Mouse (Mus musculus): ENCODE measurements around the gene Mphosph9. TPM values are rescaled to one million over a fixed set of nuclear protein-coding genes. Genes with fewer than 3 reads are reported as not detected.

The Mphosph9 gene
- total and polyA plus RNA-seq, 3 experiments = 5.6 to 9.8 (median 8.0) TPM

GRCm38 (mm10) chr5:124338791-124339190 is 11.0 kb upstream of the Mphosph9 start:
- no peaks in the 10 kb centered on the region for H3K27me3 ChIP-seq (replicated peaks)
- H3K4me1 ChIP-seq (ENCODE audit: control insufficient read depth in 1 of 2, insufficient read depth in 2 of 2) = peaks cover 10 to 17% of the 10 kb centered on the region in 2 experiments
- TF ChIP-seq ELF1 (IDR thresholded peaks at IDR 0.05; ENCODE audit: low read depth, low read length) = no peak
- no peak for TF ChIP-seq USF2 (conservative IDR thresholded peaks at IDR 0.05; ENCODE audit: low read depth, low read length)
- TF ChIP-seq HCFC1 (IDR thresholded peaks at IDR 0.05; ENCODE audit: low read depth, low read length) = no peak
- TF ChIP-seq USF1 (IDR thresholded peaks at IDR 0.05; ENCODE audit: low read depth, low read length) = no peak
- no peak for TF ChIP-seq MAZ (IDR thresholded peaks at IDR 0.05; ENCODE audit: low read depth, low read length)
- no peak for TF ChIP-seq ETS1 (conservative IDR thresholded peaks at IDR 0.05; ENCODE audit: low read depth, low read length)
- no peak for TF ChIP-seq CTCF (conservative IDR thresholded peaks at IDR 0.05 in 1 of 2, IDR thresholded peaks at IDR 0.05 in 1 of 2; ENCODE audit: low read depth in 2 of 2, low read length in 2 of 2)
- no peak for TF ChIP-seq POLR2AphosphoS2 (IDR thresholded peaks at IDR 0.05; ENCODE audit: low read depth, low read length)
- no peak for TF ChIP-seq JUND (conservative IDR thresholded peaks at IDR 0.05; ENCODE audit: low read depth, low read length)
- TF ChIP-seq NELFE (IDR thresholded peaks at IDR 0.05; ENCODE audit: low read depth, low read length) = no peak
- no peak for TF ChIP-seq TCF12 (IDR thresholded peaks at IDR 0.05; ENCODE audit: low read depth, low read length)
- no peak for TF ChIP-seq POLR2A (IDR thresholded peaks at IDR 0.05; ENCODE audit: low read depth, low read length)
- no peak for TF ChIP-seq ZNF384 (IDR thresholded peaks at IDR 0.05; ENCODE audit: low read depth, low read length)
- TF ChIP-seq MAX (IDR thresholded peaks at IDR 0.05; ENCODE audit: low read length) = no peak
- no peak for TF ChIP-seq E2F4 (IDR thresholded peaks at IDR 0.05; ENCODE audit: insufficient replicate concordance, low read depth, low read length)
- no peak for TF ChIP-seq UBTF (IDR thresholded peaks at IDR 0.05; ENCODE audit: low read depth, low read length)
- TF ChIP-seq NRF1 (IDR thresholded peaks at IDR 0.05; ENCODE audit: low read depth, low read length) = no peak
- no peak for TF ChIP-seq GABPA (IDR thresholded peaks at IDR 0.05; ENCODE audit: insufficient replicate concordance, low read depth, low read length)
- TF ChIP-seq MAFK (IDR thresholded peaks at IDR 0.05; ENCODE audit: insufficient replicate concordance, low read length) = no peak
- H3K4me3 ChIP-seq (replicated peaks in 1 of 3; ENCODE audit: low read depth in 2 of 3, low read length in 2 of 3, poor library complexity in 1 of 3) = no peak overlapping the region
- DNase-seq (ENCODE audit: extremely low read depth) = no peak
- H3K27ac ChIP-seq (ENCODE audit: insufficient read depth, low read depth) = no peak overlapping the region
- in situ Hi-C loops (cut with MboI; ENCODE audit: low pct_ligation_motif_present, low pct_unique_long_range_greater_than_20kb, low sequenced_read_pairs) (no loop called here), dilution Hi-C loops (cut with MboI; ENCODE audit: extremely low pct_ligation_motif_present, extremely low pct_unique_long_range_greater_than_20kb, low sequenced_read_pairs) (no loop called here)
- no peak overlapping the region for H3K9ac ChIP-seq (ENCODE audit: insufficient read depth, low read depth)
- peaks cover 2 to 32% of the 10 kb centered on the region in 2 experiments for H3K36me3 ChIP-seq (replicated peaks in 1 of 2; ENCODE audit: control insufficient read depth in 1 of 2, insufficient read depth in 1 of 2, low read length in 1 of 2)
- no peaks in the 10 kb centered on the region for H3K9me3 ChIP-seq (replicated peaks; ENCODE audit: low read length)
- H3K4me2 ChIP-seq (ENCODE audit: insufficient read depth, low read depth, poor library complexity, severe bottlenecking) = no peak overlapping the region
- H3K79me2 ChIP-seq (replicated peaks; ENCODE audit: control insufficient read depth, extremely low read depth, insufficient read depth, poor library complexity, severe bottlenecking) = no peaks in the 10 kb centered on the region

GRCm38 (mm10) chr5:124337909-124338308 is 10.1 kb upstream of the Mphosph9 start:
- in situ Hi-C loops (cut with MboI; ENCODE audit: low pct_ligation_motif_present, low pct_unique_long_range_greater_than_20kb, low sequenced_read_pairs) (no loop called here), dilution Hi-C loops (cut with MboI; ENCODE audit: extremely low pct_ligation_motif_present, extremely low pct_unique_long_range_greater_than_20kb, low sequenced_read_pairs) (no loop called here)
- no peak overlapping the region for H3K4me3 ChIP-seq (replicated peaks in 1 of 3; ENCODE audit: low read depth in 2 of 3, low read length in 2 of 3, poor library complexity in 1 of 3)
- H3K4me1 ChIP-seq (ENCODE audit: control insufficient read depth in 1 of 2, insufficient read depth in 2 of 2) = peaks cover 10 to 17% of the 10 kb centered on the region in 2 experiments
- H3K79me2 ChIP-seq (replicated peaks; ENCODE audit: control insufficient read depth, extremely low read depth, insufficient read depth, poor library complexity, severe bottlenecking) = no peaks in the 10 kb centered on the region
- TF ChIP-seq MEF2A (IDR thresholded peaks at IDR 0.05; ENCODE audit: borderline replicate concordance, low read depth, low read length) (no peak), MAZ (IDR thresholded peaks at IDR 0.05; ENCODE audit: low read depth, low read length) (no peak), MAX (IDR thresholded peaks at IDR 0.05; ENCODE audit: low read length) (no peak), GABPA (IDR thresholded peaks at IDR 0.05; ENCODE audit: insufficient replicate concordance, low read depth, low read length) (no peak), MYC (IDR thresholded peaks at IDR 0.05; ENCODE audit: low read depth, low read length) (no peak), PAX5 (IDR thresholded peaks at IDR 0.05; ENCODE audit: low read length) (no peak), TBP (conservative IDR thresholded peaks at IDR 0.05; ENCODE audit: low read depth, low read length) (no peak), BHLHE40 (IDR thresholded peaks at IDR 0.05; ENCODE audit: low read depth, low read length) (no peak), ZC3H11A (IDR thresholded peaks at IDR 0.05; ENCODE audit: low read depth, low read length) (no peak), JUND (conservative IDR thresholded peaks at IDR 0.05; ENCODE audit: low read depth, low read length) (no peak), NELFE (IDR thresholded peaks at IDR 0.05; ENCODE audit: low read depth, low read length) (no peak), TCF12 (IDR thresholded peaks at IDR 0.05; ENCODE audit: low read depth, low read length) (no peak), RCOR1 (conservative IDR thresholded peaks at IDR 0.05; ENCODE audit: low read depth, low read length) (no peak), NRF1 (IDR thresholded peaks at IDR 0.05; ENCODE audit: low read depth, low read length) (no peak), ZMIZ1 (IDR thresholded peaks at IDR 0.05; ENCODE audit: low read depth, low read length) (no peak), RAD21 (IDR thresholded peaks at IDR 0.05; ENCODE audit: low read depth, low read length) (no peak)
- H3K27ac ChIP-seq (ENCODE audit: insufficient read depth, low read depth) = no peak overlapping the region
- no peaks in the 10 kb centered on the region for H3K9me3 ChIP-seq (replicated peaks; ENCODE audit: low read length)
- DNase-seq (ENCODE audit: extremely low read depth) = no peak
- H3K9ac ChIP-seq (ENCODE audit: insufficient read depth, low read depth) = no peak overlapping the region
- H3K36me3 ChIP-seq (replicated peaks in 1 of 2; ENCODE audit: control insufficient read depth in 1 of 2, insufficient read depth in 1 of 2, low read length in 1 of 2) = peaks cover 2 to 27% of the 10 kb centered on the region in 2 experiments
- H3K4me2 ChIP-seq (ENCODE audit: insufficient read depth, low read depth, poor library complexity, severe bottlenecking) = no peak overlapping the region
- H3K27me3 ChIP-seq (replicated peaks) = no peaks in the 10 kb centered on the region

Data from CH12.LX (cell line).